Mouse (Mus musculus): ENCODE measurements around the gene Gm44973. TPM values are rescaled to one million over a fixed set of nuclear protein-coding genes. Genes with fewer than 3 reads are reported as not detected.

Gene Gm44973
- polyA plus RNA-seq, 1 experiment from 2014 or later, result 0.89 TPM

- peak overlapping the region; percentile 78 for H3K9ac ChIP-seq (replicated peaks)
- peak overlapping the region; percentile 67 for H3K4me2 ChIP-seq (replicated peaks)
- peak overlapping the region; percentile 63 for H3K4me3 ChIP-seq
- no peaks in the 10 kb centered on the region for H3K36me3 ChIP-seq
- peaks cover 62% of the 10 kb centered on the region for H3K4me1 ChIP-seq
- peaks cover 46% of the 10 kb centered on the region for H3K27me3 ChIP-seq
- no peaks in the 10 kb centered on the region for H3K9me3 ChIP-seq
- no peak for ATAC-seq (replicated peaks)
- 34% methylated on average over 8 of the region's 8 CpGs for WGBS
- H3K27ac ChIP-seq (replicated peaks), result peak overlapping the region; percentile 62; the same call in 1 of the 2 replicates
Observed at GRCm38 (mm10) chr7:5057381-5057780, 42.1 kb downstream of the Gm44973 start.

GRCm38 (mm10) chr7:5057804-5058203 lies 42.5 kb downstream of the Gm44973 start:
- Histone ChIP-seq H3K27me3 (peaks cover 44% of the 10 kb centered on the region), H3K4me1 (peaks cover 57% of the 10 kb centered on the region)
- WGBS, result 31% methylated on average over 11 of the region's 11 CpGs

GRCm38 (mm10) chr7:5058631-5059030 lies 43.3 kb downstream of the Gm44973 start:
- Histone ChIP-seq H3K4me2 (replicated peaks) (no peak overlapping the region), H3K4me3 (0 out of 2 replicates have a peak overlapping the region, but pooled peaks have one; percentile 1), H3K9ac (replicated peaks) (no peak overlapping the region), H3K9me3 (no peaks in the 10 kb centered on the region), H3K36me3 (no peaks in the 10 kb centered on the region), H3K27ac (replicated peaks) (no peak overlapping the region), H3K27me3 (peaks cover 36% of the 10 kb centered on the region), H3K4me1 (peaks cover 56% of the 10 kb centered on the region)
- 81% methylated on average over 1 of the region's 1 CpGs for WGBS
- ATAC-seq (replicated peaks), result no peak

More at GRCm38 (mm10) chr7:5057804-5058203, 42.5 kb downstream of the Gm44973 start:
- 0 out of 2 replicates have a peak overlapping the region, but pooled peaks have one; percentile 78 for H3K9ac ChIP-seq (replicated peaks)
- H3K27ac ChIP-seq (replicated peaks), result no peak overlapping the region
- H3K4me2 ChIP-seq (replicated peaks), result peak overlapping the region; percentile 67
- no peaks in the 10 kb centered on the region for H3K36me3 ChIP-seq
- ATAC-seq (replicated peaks), result no peak
- peak overlapping the region; percentile 63 for H3K4me3 ChIP-seq
- H3K9me3 ChIP-seq, result no peaks in the 10 kb centered on the region

GRCm38 (mm10) chr7:5059421-5059820 lies 44.1 kb downstream of the Gm44973 start:
- ATAC-seq (replicated peaks), result no peak
- Histone ChIP-seq H3K4me3 (no peak overlapping the region), H3K4me2 (replicated peaks) (peak overlapping the region; percentile 85; the same call in 1 of the 2 replicates), H3K27ac (replicated peaks) (peak overlapping the region; percentile 99; the same call in 1 of the 2 replicates), H3K4me1 (peaks cover 56% of the 10 kb centered on the region), H3K27me3 (peaks cover 28% of the 10 kb centered on the region), H3K9ac (replicated peaks) (0 out of 2 replicates have a peak overlapping the region, but pooled peaks have one; percentile 17), H3K36me3 (no peaks in the 10 kb centered on the region), H3K9me3 (no peaks in the 10 kb centered on the region)
- WGBS, result 92% methylated on average over 12 of the region's 12 CpGs

- ATAC-seq (replicated peaks), result no peak
Observed at GRCm38 (mm10) chr7:5060239-5060731, 45.0 kb downstream of the Gm44973 start.

GRCm38 (mm10) chr7:5060944-5061773 lies 45.9 kb downstream of the Gm44973 start:
- H3K27ac ChIP-seq (replicated peaks), result peak overlapping the region; percentile 99
- peaks cover 10% of the 10 kb centered on the region for H3K27me3 ChIP-seq
- H3K9ac ChIP-seq (replicated peaks), result peak overlapping the region; percentile 87
- under 1% methylated on average over 60 of the region's 60 CpGs for WGBS
- peak; percentile 92 for ATAC-seq (replicated peaks)
- no peaks in the 10 kb centered on the region for H3K9me3 ChIP-seq
- peaks cover 61% of the 10 kb centered on the region for H3K4me1 ChIP-seq
- H3K4me2 ChIP-seq (replicated peaks), result peak overlapping the region; percentile 85
- H3K36me3 ChIP-seq, result 0 out of 2 replicates have a peak, but pooled peaks cover 1% of the 10 kb centered on the region
- H3K4me3 ChIP-seq, result peak overlapping the region; percentile 78

More at GRCm38 (mm10) chr7:5060239-5060731, 45.0 kb downstream of the Gm44973 start:
- H3K9me3 ChIP-seq, result no peaks in the 10 kb centered on the region
- peaks cover 19% of the 10 kb centered on the region for H3K27me3 ChIP-seq
- H3K36me3 ChIP-seq, result no peaks in the 10 kb centered on the region
- peak overlapping the region; percentile 85 for H3K4me2 ChIP-seq (replicated peaks)
- peak overlapping the region; percentile 78 for H3K4me3 ChIP-seq
- peak overlapping the region; percentile 99 for H3K27ac ChIP-seq (replicated peaks)
- WGBS, result 1% methylated on average over 27 of the region's 27 CpGs
- peaks cover 59% of the 10 kb centered on the region for H3K4me1 ChIP-seq
- peak overlapping the region; percentile 87 for H3K9ac ChIP-seq (replicated peaks)

- ATAC-seq (replicated peaks), result peak; percentile 81
- peaks cover 10% of the 10 kb centered on the region; the same call in 1 of the 2 replicates for H3K27me3 ChIP-seq
- H3K36me3 ChIP-seq, result peaks cover 8% of the 10 kb centered on the region
- H3K4me1 ChIP-seq, result peaks cover 57% of the 10 kb centered on the region
- peak within 1 kb of the TSS; percentile 78 for H3K4me3 ChIP-seq
- peak within 1 kb of the TSS; percentile 99 for H3K27ac ChIP-seq (replicated peaks)
- H3K9ac ChIP-seq (replicated peaks), result peak within 1 kb of the TSS; percentile 87
- WGBS, result under 1% methylated on average over 63 of the region's 65 CpGs
- peak within 1 kb of the TSS; percentile 85 for H3K4me2 ChIP-seq (replicated peaks)
- no peaks in the 10 kb centered on the region for H3K9me3 ChIP-seq
Observed at GRCm38 (mm10) chr7:5061774-5062359, 46.6 kb downstream of the Gm44973 start, which contains the start of gene U2af2. Gene U2af2, plus strand, starts transcription at chr7:5062143.

- Histone ChIP-seq H3K36me3 (peaks cover 14% of the 10 kb centered on the region), H3K4me3 (peak overlapping the region; percentile 78), H3K9ac (replicated peaks) (peak overlapping the region; percentile 87), H3K9me3 (no peaks in the 10 kb centered on the region), H3K4me2 (replicated peaks) (peak overlapping the region; percentile 85), H3K4me1 (peaks cover 50% of the 10 kb centered on the region), H3K27me3 (peaks cover 6% of the 10 kb centered on the region; the same call in 1 of the 2 replicates), H3K27ac (replicated peaks) (peak overlapping the region; percentile 99)
- WGBS, result under 1% methylated on average over 51 of the region's 51 CpGs
- peak; percentile 41 for ATAC-seq (replicated peaks)
Observed at GRCm38 (mm10) chr7:5062360-5063001, 47.2 kb downstream of the Gm44973 start.

- Histone ChIP-seq H3K9ac (replicated peaks) (no peak overlapping the region), H3K4me2 (replicated peaks) (no peak overlapping the region), H3K36me3 (peaks cover 38% of the 10 kb centered on the region), H3K27ac (replicated peaks) (no peak overlapping the region), H3K4me3 (no peak overlapping the region), H3K4me1 (peaks cover 38% of the 10 kb centered on the region), H3K27me3 (no peaks in the 10 kb centered on the region), H3K9me3 (no peaks in the 10 kb centered on the region)
- ATAC-seq (replicated peaks), result no peak
- 96% methylated on average over 6 of the region's 6 CpGs for WGBS
Observed at GRCm38 (mm10) chr7:5064886-5065285, 49.6 kb downstream of the Gm44973 start.

- Histone ChIP-seq H3K4me1 (no peaks in the 10 kb centered on the region), H3K36me3 (peaks cover 95% of the 10 kb centered on the region), H3K9me3 (no peaks in the 10 kb centered on the region), H3K4me3 (no peak overlapping the region), H3K9ac (replicated peaks) (no peak overlapping the region), H3K4me2 (replicated peaks) (no peak overlapping the region), H3K27ac (replicated peaks) (no peak overlapping the region), H3K27me3 (no peaks in the 10 kb centered on the region)
- ATAC-seq (replicated peaks), result no peak
- 89% methylated on average over 1 of the region's 1 CpGs for WGBS
Observed at GRCm38 (mm10) chr7:5073586-5073985, 58.3 kb downstream of the Gm44973 start.

- peaks cover 3% of the 10 kb centered on the region; the same call in 1 of the 2 replicates for H3K4me1 ChIP-seq
- no peak overlapping the region for H3K27ac ChIP-seq (replicated peaks)
- no peak overlapping the region for H3K4me3 ChIP-seq
- H3K27me3 ChIP-seq, result no peaks in the 10 kb centered on the region
- no peak for ATAC-seq (replicated peaks)
- 94% methylated on average over 5 of the region's 5 CpGs for WGBS
- no peak overlapping the region for H3K4me2 ChIP-seq (replicated peaks)
- H3K36me3 ChIP-seq, result peaks cover 86% of the 10 kb centered on the region
- H3K9ac ChIP-seq (replicated peaks), result no peak overlapping the region
- H3K9me3 ChIP-seq, result no peaks in the 10 kb centered on the region
Observed at GRCm38 (mm10) chr7:5074984-5075383, 59.7 kb downstream of the Gm44973 start.
